Mouse (Mus musculus): ENCODE measurements around the gene Dennd6a.

GRCm38 (mm10) chr14:26660233-26660632, 86.6 kb downstream of the Dennd6a start:
- TF ChIP-seq EP300 (optimal IDR thresholded peaks at IDR 0.05): no peak
- TF ChIP-seq CTCF (IDR thresholded peaks at IDR 0.05; ENCODE audit: low read depth): no peak

Data from stomach, postnatal 0 days (tissue).